Mouse (Mus musculus) hindbrain, embryonic 15.5 days (tissue): ENCODE measurements around the gene Hist1h2ae. TPM values are rescaled to one million over a fixed set of nuclear protein-coding genes. Genes with fewer than 3 reads are reported as not detected.
"Not testable (repeated sequence)": the region's sequence is repeated elsewhere in the genome, so short reads cannot be mapped to it uniquely, and the experiment has no call there.

ENCODE experiments used
- ATAC-seq: fragments of 200-750 bp; cut with Nextera tagmentation; 2 replicates; pipeline ENCODE4 v1.8.0; 2017; ENCODE audit warnings: low read depth, moderate number of reproducible peaks, moderate TSS enrichment; ENCODE audit not compliant: low FRiP score
- H3K27ac ChIP-seq: fragments of 300-500 bp; sonication (generic); replicated peaks from 2 replicates; pipeline ENCODE4 v1.5.1; 2015; ENCODE audit warnings: mild to moderate bottlenecking, inconsistent platforms
- H3K27me3 ChIP-seq: fragments of 300-500 bp; sonication (generic); 2 replicates; pipeline ENCODE4 v1.6.1; 2015; ENCODE audit warnings: control low read depth, inconsistent platforms
- H3K36me3 ChIP-seq: fragments of 300-500 bp; sonication (generic); 2 replicates; pipeline ENCODE4 v1.6.1; 2015; ENCODE audit warnings: control low read depth, inconsistent platforms
- H3K4me1 ChIP-seq: fragments of 300-500 bp; sonication (generic); replicated peaks from 2 replicates; pipeline ENCODE4 v1.6.1; 2015; ENCODE audit warnings: control low read depth, inconsistent platforms
- H3K4me2 ChIP-seq: fragments of 300-500 bp; sonication (generic); 2 replicates; pipeline ENCODE4 v1.6.1; 2015; ENCODE audit warnings: moderate library complexity, mild to moderate bottlenecking, inconsistent platforms
- H3K4me3 ChIP-seq: fragments of 300-500 bp; sonication (generic); 2 replicates; pipeline ENCODE4 v1.5.1; 2015; ENCODE audit warnings: mild to moderate bottlenecking, inconsistent platforms
- H3K9ac ChIP-seq: fragments of 300-500 bp; sonication (generic); 2 replicates; pipeline ENCODE4 v1.6.1; 2015; ENCODE audit warnings: inconsistent platforms
- H3K9me3 ChIP-seq: fragments of 300-500 bp; sonication (generic); 2 replicates; pipeline ENCODE4 v1.6.1; 2016; ENCODE audit warnings: control low read depth, inconsistent platforms
- WGBS: fragments of 180-500 bp; shearing (Covaris S2); methylation state at CpG from one replicate; pipeline ENCODE4 v1.1.7; 2015; 5-methylcytosine and 5-hydroxymethylcytosine counted together
- polyA plus RNA-seq: library from polyadenylated mRNA; unstranded; fragments of >200 nt; fragmentation: Nextera tagmentation; extraction: Ambion mirVana; gene quantifications from 2 replicates; pipeline ENCODE4 v1.2.1, GENCODE M21; 2015

Gene Hist1h2ae
- polyA plus RNA-seq, 1 experiment from 2014 or later: 15.9 TPM

DNA sequence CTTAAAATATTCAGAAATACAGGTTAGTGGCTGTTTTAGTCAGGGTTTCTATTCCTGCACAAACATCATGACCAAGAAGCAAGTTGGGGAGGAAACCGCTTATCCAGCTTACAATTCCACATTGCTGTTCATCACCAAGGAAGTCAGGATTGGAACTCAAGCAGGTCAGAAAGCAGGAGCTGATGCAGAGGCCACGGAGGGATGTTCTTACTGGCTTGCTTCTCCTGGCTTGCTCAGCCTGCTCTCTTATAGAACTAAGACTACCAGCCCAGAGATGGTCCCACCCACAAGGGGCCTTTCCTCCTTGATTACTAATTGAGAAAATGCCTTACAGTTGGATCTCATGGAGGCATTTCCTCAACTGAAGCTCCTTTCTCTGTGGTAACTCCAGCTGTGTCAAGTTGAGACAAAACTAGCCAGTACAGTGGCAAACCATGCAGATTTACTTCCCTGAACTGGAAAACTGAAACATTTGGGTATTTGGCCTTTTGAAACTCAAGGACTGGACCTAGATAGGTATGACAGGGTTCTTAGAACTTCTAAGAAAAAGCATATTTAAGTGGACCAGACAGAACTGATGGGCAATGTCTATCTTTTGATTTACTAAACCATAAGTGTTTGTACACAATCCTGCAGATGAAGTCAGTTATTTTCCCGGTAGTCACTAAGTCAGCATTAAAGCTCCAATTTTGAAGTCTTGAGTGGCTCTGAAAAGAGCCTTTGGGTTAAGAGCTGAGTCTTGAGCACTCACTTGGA lies 28.6 kb downstream of the Hist1h2ae start:
- 0 out of 2 replicates have a peak overlapping the region, but pooled peaks have one; percentile 77 for H3K27ac ChIP-seq
- not testable (repeated sequence) for ATAC-seq, H3K4me1 ChIP-seq

GRCm38 (mm10) chr13:23541497-23541896 lies 29.5 kb downstream of the Hist1h2ae start:
- no peaks in the 10 kb centered on the region for H3K36me3 ChIP-seq
- no peak overlapping the region for H3K4me3 ChIP-seq
- no peaks in the 10 kb centered on the region for H3K27me3 ChIP-seq
- H3K9ac ChIP-seq: no peak overlapping the region
- H3K4me1 ChIP-seq: peaks cover 8% of the 10 kb centered on the region
- H3K4me2 ChIP-seq: no peak overlapping the region
- no peaks in the 10 kb centered on the region for H3K9me3 ChIP-seq
- whole genome bisulfite sequencing: 81% methylated on average over 3 of the region's 3 CpGs
- ATAC-seq: no peak
- H3K27ac ChIP-seq: no peak overlapping the region

More for the DNA sequence above, 28.6 kb downstream of the Hist1h2ae start:
- H3K36me3 ChIP-seq, H3K9me3 ChIP-seq, H3K27me3 ChIP-seq: not testable (repeated sequence)
- H3K4me2 ChIP-seq: peak overlapping the region; percentile 87
- 3% methylated on average over 3 of the region's 3 CpGs for whole genome bisulfite sequencing
- peak overlapping the region; percentile 40 for H3K9ac ChIP-seq
- peak overlapping the region; percentile 49 for H3K4me3 ChIP-seq

DNA sequence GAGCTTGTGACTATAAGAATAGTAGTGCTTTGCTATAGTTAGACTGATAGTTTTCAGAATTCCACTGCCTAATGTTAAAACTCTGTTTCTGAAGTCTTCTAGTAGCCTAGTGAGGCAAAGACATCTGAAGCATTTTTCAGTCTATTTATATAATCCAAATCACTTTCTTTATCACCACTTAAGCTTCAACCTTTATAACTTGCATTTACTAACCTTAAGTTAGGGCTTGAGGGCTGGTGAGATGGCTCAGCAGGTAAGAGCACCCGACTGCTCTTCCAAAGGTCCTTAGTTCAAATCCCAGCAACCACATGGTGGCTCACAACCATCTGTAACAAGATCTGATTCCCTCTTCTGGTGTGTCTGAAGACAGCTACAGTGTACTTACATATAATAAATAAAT lies 31.2 kb downstream of the Hist1h2ae start:
- H3K9ac ChIP-seq, H3K9me3 ChIP-seq, H3K4me3 ChIP-seq, H3K27ac ChIP-seq, ATAC-seq, H3K36me3 ChIP-seq, H3K4me2 ChIP-seq, H3K27me3 ChIP-seq: not testable (repeated sequence)
- H3K4me1 ChIP-seq: peaks cover 12% of the 10 kb centered on the region
- WGBS: 70% methylated on average over 1 of the region's 1 CpGs

GRCm38 (mm10) chr13:23538249-23538648 lies 32.8 kb downstream of the Hist1h2ae start:
- Histone ChIP-seq H3K9me3 (no peaks in the 10 kb centered on the region), H3K4me3 (no peak overlapping the region), H3K27ac (no peak overlapping the region), H3K9ac (no peak overlapping the region), H3K36me3 (no peaks in the 10 kb centered on the region), H3K27me3 (no peaks in the 10 kb centered on the region), H3K4me1 (peaks cover 21% of the 10 kb centered on the region), H3K4me2 (no peak overlapping the region)
- WGBS: 78% methylated on average over 5 of the region's 5 CpGs
- ATAC-seq: no peak

- Histone ChIP-seq H3K27ac (no peak overlapping the region), H3K4me2 (peak overlapping the region; percentile 89), H3K27me3 (no peaks in the 10 kb centered on the region), H3K4me3 (no peak overlapping the region), H3K9me3 (no peaks in the 10 kb centered on the region), H3K36me3 (no peaks in the 10 kb centered on the region), H3K4me1 (peaks cover 27% of the 10 kb centered on the region), H3K9ac (no peak overlapping the region)
- 83% methylated on average over 3 of the region's 3 CpGs for WGBS
- ATAC-seq: no peak
Measured at GRCm38 (mm10) chr13:23537006-23537710, 33.9 kb downstream of the Hist1h2ae start.

DNA sequence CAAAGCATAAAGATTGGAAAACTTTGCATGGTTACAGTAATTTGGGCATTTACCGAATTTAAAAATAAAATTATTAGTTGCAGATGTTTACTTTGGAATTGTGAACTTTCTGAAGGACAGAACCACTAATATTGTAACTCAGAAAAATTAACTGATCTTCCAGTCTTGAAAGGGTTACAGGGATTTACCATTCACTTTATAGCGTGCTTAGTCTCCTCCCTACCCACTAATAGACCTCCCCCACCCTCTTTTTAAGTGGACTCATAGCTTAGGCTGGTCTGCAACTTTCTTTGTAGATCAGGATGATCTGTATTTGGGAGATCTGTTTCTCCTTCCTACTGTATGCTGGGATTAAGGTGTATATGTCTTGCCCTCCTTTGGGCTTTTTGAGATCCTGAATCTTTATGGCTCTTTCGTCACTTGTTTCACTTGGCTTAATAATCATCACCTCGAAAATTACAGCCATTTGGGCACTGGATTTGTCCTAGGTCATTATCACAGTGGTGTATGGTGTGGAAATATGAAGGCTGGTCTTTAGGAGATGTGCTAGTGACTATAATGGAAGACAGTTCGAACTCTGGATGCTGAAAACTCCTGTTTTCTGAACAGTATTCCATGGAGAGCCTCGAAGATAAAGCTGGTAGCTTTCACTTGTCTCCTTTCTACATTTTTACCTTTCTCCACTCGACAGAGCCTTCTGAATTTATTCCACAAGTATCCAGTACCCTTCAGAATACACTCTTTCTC lies 34.8 kb downstream of the Hist1h2ae start:
- no peaks in the 10 kb centered on the region for H3K27me3 ChIP-seq
- no peak overlapping the region for H3K27ac ChIP-seq
- no peaks in the 10 kb centered on the region for H3K36me3 ChIP-seq
- WGBS: 20% methylated on average over 7 of the region's 7 CpGs
- no peaks in the 10 kb centered on the region for H3K9me3 ChIP-seq
- peaks cover 30% of the 10 kb centered on the region for H3K4me1 ChIP-seq
- H3K9ac ChIP-seq: 0 out of 2 replicates have a peak overlapping the region, but pooled peaks have one; percentile 10
- peak overlapping the region; percentile 52 for H3K4me3 ChIP-seq
- no peak for ATAC-seq
- peak overlapping the region; percentile 89 for H3K4me2 ChIP-seq

DNA sequence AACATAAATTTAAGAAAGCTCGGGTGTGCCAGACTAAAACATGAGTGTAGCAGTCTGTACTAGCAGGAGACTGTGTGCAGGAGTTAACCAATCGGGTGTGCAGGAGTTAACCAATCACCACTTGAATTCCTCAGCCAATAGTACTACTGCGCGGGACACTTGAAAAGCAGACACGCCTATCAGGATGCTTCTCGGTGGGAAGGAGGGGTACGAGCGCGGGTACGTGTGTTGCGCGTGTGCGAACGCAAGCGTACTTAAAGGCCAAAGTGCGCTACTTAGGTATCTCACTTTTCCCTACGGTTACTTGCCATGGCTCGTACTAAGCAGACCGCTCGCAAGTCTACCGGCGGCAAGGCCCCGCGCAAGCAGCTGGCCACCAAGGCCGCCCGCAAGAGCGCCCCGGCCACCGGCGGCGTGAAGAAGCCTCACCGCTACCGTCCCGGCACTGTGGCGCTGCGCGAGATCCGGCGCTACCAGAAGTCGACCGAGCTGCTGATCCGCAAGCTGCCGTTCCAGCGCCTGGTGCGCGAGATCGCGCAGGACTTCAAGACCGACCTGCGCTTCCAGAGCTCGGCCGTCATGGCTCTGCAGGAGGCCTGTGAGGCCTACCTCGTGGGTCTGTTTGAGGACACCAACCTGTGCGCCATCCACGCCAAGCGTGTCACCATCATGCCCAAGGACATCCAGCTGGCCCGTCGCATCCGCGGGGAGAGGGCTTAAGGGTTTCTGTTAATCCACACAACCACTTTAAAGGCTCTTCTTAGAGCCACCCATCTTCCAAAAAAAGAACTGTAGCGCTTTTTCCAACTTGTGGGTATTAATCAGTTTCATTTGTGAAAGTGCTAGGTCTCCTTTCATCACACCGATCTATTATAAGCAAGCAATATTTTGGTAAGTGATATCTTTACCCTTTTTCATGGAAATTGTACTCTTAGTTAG lies 35.6 kb downstream of the Hist1h2ae start, which contains the start of gene Hist1h3g:
TSS of gene Hist1h3g (plus strand) at position 286 of the 939 bp plus-strand sequence.
- peak within 1 kb of the TSS; percentile 74 for H3K27ac ChIP-seq
- H3K4me1 ChIP-seq: peaks cover 30% of the 10 kb centered on the region
- H3K4me2 ChIP-seq: peak within 1 kb of the TSS; percentile 89
- peak; percentile 94 for ATAC-seq
- H3K4me3 ChIP-seq: peak within 1 kb of the TSS; percentile 52
- not testable (repeated sequence) for H3K27me3 ChIP-seq, H3K9me3 ChIP-seq, H3K36me3 ChIP-seq
- peak within 1 kb of the TSS; percentile 36 for H3K9ac ChIP-seq
- WGBS: under 1% methylated on average over 49 of the region's 62 CpGs

DNA sequence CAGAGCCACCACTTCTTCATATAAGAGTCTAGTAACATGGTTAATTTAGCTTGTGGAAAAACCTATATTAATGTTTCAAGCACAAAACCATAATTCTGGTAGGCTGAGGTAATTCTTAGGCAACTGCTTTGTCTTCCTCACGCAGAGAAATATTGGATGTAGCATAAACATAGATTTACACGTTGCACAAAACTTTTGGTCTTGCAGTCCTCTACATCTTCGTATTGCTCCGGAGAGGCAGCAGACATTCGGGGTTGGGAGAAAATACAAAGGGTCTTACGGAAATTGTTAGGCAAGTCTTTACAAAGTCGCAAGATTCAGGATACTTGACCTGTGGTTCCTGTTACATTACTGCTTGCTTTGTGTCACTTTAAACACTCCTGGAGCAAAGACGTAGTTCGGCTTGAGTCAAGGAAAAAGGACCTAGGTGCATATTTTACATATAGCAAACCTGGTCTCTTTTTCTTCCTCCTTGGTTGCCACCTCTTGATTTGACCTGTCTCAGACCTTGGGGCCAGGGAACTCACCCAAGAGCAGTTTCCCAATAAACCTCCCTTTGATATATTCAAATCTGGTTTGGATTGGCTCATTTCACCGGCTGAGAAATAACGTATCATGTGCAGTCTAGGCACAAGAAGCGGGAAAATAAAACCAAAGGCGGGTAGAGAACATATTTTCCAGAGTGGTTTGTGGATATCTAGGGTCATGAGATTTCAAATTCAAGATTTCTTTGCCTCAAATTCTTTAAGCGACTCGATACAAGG lies 36.5 kb downstream of the Hist1h2ae start:
- H3K27ac ChIP-seq: peak overlapping the region; percentile 74
- H3K27me3 ChIP-seq: no peaks in the 10 kb centered on the region
- no peaks in the 10 kb centered on the region for H3K9me3 ChIP-seq
- H3K36me3 ChIP-seq: no peaks in the 10 kb centered on the region
- peak overlapping the region; percentile 36 for H3K9ac ChIP-seq
- H3K4me1 ChIP-seq: peaks cover 37% of the 10 kb centered on the region
- WGBS: under 1% methylated on average over 15 of the region's 15 CpGs
- H3K4me2 ChIP-seq: peak overlapping the region; percentile 89
- ATAC-seq: peak; percentile 3; the same call in 1 of the 2 replicates
- peak overlapping the region; percentile 52 for H3K4me3 ChIP-seq

- peak within 1 kb of the TSS; percentile 52 for H3K4me3 ChIP-seq
- H3K36me3 ChIP-seq, H3K27me3 ChIP-seq, H3K9me3 ChIP-seq: not testable (repeated sequence)
- peak within 1 kb of the TSS; percentile 96 for H3K27ac ChIP-seq
- WGBS: 0% methylated on average over 32 of the region's 53 CpGs
- H3K4me1 ChIP-seq: peaks cover 43% of the 10 kb centered on the region
- peak within 1 kb of the TSS; percentile 89 for H3K4me2 ChIP-seq
- H3K9ac ChIP-seq: peak within 1 kb of the TSS; percentile 36
- peak; percentile 40 for ATAC-seq
Measured at GRCm38 (mm10) chr13:23533560-23534367, 37.3 kb downstream of the Hist1h2ae start, which contains the start of gene Hist1h2af. Gene Hist1h2af (plus strand): TSS chr13:23533906.
